Mouse (Mus musculus): ENCODE data around the gene Tinagl1.

Gene Tinagl1

DNA sequence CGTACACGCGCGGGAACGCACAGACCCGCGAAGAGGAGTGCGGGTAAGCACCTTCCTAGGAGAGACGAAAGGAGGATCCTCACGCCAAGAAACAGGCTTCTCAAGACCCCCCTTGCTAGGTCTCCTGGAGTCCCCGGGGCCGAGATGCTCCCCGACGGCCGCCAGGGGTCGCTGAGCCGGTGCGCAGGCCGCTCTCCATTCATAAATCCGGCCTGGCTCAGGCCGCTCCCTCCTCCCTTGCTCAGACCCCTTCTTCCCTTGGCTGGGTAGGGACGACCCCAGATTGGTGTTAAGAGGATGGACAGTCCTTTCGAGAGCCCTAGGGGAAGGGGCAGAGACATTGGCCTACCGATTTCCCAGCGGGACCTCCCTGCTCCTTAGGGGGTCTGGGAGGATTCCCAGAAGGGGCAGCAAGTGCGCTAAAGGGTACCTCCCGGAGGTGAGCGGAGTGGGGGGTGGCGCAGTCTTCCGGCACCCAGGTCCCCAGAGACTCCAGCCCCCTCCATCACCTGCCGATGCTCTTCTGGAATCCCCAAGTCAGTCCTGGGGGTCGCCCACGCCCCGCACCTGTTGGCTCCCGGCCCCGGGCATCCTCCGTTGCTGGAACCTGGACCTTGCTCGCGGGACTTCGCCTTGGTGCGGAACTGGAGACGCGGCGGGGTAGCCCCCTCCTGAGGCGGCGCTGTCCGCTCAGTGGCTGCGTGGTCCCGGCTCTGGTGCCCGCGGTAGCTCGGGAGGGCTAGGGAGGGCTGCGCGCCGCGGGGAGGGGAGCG, 36.3 kb downstream of the Tinagl1 start:
- DNase-seq, result peak; percentile 82

DNA sequence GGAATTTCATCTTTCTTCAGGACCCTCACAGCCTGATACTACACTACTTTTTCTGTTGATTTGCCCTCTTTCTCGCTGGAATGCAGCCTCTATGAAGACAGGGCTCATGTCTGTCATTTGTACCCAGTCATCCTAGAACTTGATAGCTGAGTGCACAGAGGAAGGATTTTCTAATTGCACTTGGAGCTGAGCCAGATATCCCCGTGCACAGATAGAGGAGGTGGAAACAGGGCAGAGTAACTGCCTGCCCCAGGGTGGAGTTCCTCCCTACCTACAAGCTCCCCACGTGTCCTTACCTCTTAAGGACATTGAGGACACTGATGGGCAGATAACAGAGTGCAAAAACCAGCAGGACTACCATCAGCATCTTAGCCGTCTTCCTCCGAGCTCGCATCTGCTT, 41.5 kb downstream of the Tinagl1 start:
- no peak for DNase-seq

DNA sequence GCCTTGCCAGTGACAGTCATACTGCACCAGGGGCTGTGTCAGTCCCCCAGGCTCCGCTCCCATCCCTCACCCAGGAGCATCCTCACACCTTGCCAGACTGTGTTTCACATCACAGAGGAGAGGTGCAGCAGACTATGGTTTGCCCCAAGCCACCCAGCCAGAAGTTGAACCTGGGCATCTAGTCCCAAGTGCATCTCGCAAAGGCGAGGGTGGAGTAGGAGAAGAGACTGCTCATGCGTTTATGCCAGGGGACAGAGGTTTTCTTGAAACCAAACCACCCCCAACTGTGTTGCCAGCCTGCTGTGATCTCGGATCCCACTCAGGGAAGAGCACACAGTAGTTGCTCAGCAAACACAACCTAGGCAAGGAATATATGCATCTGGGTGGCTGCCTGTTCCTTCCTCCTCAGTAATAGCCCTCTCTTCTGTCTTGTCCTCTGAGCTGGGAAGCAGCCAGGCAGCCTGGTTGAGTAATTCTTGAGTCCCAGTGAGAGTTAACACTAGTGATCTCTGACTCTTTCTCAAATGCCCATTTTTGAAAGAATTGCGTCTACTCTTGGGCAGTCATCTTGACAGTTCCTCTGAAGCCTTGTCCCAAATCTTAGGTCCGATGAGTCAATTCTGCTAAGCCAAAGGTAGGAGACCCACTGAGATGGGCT, 43.3 kb downstream of the Tinagl1 start:
- no peak for DNase-seq

DNA sequence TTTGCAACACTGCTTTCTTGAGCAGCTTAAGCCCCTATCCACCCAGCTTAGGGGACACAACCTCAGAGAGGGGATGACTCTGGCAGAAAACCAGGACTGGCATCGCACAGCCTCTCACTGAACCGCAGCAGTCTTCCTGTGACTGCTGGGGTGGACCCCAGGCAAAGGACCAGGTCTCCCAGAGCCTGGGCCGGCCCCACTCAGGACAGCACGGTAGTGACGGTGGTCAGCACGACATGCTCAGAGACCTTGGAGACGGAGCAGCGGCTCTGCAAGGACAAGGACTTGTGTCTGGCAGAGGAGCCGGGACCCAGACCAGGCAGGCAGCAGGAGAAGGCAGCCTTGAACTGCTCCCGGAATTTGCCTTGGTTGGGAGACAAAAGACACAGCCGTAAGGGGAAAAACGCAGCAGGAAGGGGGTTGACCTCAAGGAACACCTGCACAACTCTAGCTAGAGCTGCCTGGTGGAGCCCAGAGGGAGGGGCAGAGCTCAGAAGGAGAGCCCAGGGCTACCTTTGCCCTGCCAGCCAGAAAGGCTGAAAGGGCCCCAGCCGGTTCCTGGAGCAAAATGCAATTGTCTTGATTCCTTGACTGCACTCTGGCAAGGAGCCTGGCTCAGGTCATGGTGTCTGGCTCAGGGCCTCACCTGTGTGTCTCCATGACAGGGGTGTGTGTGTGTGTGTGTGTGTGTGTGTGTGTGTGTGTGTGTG, 44.1 kb downstream of the Tinagl1 start:
- no peak for DNase-seq

- no peak for DNase-seq
Observed at GRCm38 (mm10) chr4:130130082-130130481, 44.8 kb downstream of the Tinagl1 start.

DNA sequence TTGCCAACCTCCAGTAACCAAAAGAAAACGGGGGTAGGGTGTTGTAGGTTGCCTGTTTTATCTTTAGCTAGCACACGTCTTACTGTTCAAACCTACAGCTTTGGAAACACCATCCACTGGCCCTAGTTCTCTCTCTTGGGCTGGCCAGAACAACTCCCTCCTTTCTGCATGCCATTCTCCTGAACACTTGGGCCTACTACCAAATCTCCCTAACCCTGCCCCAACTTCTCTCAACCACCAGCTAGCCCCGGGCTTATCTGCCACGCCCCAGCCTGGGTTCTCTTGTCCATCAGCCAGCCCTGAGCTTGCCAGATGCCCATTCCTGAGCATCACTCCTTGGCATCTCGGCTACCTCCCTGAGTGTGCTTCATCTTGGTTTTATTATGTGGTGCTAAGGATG, 46.0 kb downstream of the Tinagl1 start:
- DNase-seq, result no peak

DNA sequence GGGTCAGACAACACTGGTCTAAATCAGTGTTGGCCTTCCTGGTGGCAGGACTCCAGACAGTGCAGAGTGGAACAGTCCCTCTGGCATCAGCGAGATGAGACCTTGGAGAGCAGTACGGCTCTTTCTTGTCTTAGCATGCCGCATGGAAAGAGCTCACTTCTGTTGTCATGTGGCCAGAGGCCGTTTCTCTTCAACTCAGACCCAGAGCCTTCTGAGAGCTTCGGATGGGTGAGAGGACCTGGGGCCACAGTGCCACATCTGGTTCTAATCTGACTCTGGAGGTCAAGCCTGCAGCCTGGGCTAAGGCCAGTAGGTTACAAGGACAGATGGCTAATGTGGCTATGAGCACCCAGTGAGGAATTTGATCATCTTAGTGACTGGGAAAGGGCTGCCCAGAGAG, 49.0 kb downstream of the Tinagl1 start:
- DNase-seq, result no peak

DNA sequence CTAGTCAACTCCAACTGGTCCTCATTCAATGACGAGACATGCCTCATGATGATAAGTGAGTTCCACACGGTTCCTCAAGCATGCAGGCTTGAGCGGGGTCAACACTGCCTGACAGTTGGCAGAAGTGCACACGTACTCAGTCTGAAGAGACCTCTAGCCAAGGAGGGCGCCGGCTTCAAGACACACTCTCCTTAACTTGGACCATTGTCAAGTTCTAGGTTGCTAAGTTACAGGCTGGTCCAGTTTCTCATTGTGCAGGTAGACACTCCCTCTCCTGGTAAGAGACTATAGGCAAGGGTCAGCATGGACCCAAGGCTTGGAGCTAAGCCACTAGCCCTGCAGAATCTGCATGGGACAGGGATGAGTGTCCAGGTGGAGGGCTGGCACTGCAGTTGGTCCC, 49.8 kb downstream of the Tinagl1 start:
- DNase-seq, result no peak

GRCm38 (mm10) chr4:130124110-130124509, 50.8 kb downstream of the Tinagl1 start:
- no peak for DNase-seq

DNA sequence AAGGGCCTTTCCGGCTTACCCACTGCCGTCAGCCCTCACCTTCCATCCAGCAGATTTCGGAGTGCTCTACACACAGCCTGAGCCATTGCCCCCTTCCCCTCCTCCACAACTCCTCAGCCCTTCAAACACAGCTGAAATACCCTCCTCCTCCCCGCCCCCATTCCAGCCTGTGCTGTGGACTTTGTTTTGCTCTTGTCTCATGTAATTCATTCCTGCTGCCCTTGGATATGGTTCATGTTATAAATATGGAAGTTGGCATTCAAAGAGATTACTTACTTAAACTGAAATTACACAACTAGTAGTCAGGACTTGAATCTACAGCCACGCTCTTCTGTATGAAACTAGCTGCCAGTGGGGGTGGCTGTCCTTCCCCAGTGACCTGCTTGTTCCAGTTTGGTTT, 51.9 kb downstream of the Tinagl1 start:
- no peak for DNase-seq

GRCm38 (mm10) chr4:130121560-130121959, 53.4 kb downstream of the Tinagl1 start:
- DNase-seq, result no peak

GRCm38 (mm10) chr4:130120752-130121151, 54.2 kb downstream of the Tinagl1 start:
- DNase-seq, result no peak
